Mouse (Mus musculus): ENCODE measurements around the gene Dlgap1. TPM values are rescaled to one million over a fixed set of nuclear protein-coding genes. Genes with fewer than 3 reads are reported as not detected.

The Dlgap1 gene
- polyA plus RNA-seq (2016; fragmentation: Nextera tagmentation; extraction: Ambion mirVana): 0.37 and 0.52 TPM in 2 replicates

GRCm38 (mm10) chr17:69969021-69969815, at the start of gene Dlgap1:
Dlgap1 (plus strand) TSS chr17:69969073.
- under 1% methylated on average over 92 of the region's 105 CpGs for WGBS
- peak within 1 kb of the TSS; percentile 100 for H3K4me2 ChIP-seq
- peak within 1 kb of the TSS; percentile 62 for H3K9ac ChIP-seq
- H3K27ac ChIP-seq (ENCODE audit: poor library complexity, severe bottlenecking): no peak within 1 kb of the TSS
- peak within 1 kb of the TSS; percentile 64 for H3K4me3 ChIP-seq
- no peaks in the 10 kb centered on the region for H3K9me3 ChIP-seq (replicated peaks)
- H3K27me3 ChIP-seq (replicated peaks): peaks cover 50% of the 10 kb centered on the region
- no peaks in the 10 kb centered on the region for H3K36me3 ChIP-seq
- peaks cover 12% of the 10 kb centered on the region for H3K4me1 ChIP-seq (replicated peaks)
- peak; percentile 89 for ATAC-seq (ENCODE audit: insufficient number of reproducible peaks, low FRiP score)

GRCm38 (mm10) chr17:69954936-69955335, 13.9 kb upstream of the Dlgap1 start:
- Histone ChIP-seq H3K4me3 (no peak overlapping the region), H3K27me3 (replicated peaks) (no peaks in the 10 kb centered on the region), H3K36me3 (no peaks in the 10 kb centered on the region), H3K4me1 (replicated peaks) (no peaks in the 10 kb centered on the region), H3K27ac (ENCODE audit: poor library complexity, severe bottlenecking) (no peak overlapping the region), H3K9me3 (replicated peaks) (no peaks in the 10 kb centered on the region), H3K9ac (no peak overlapping the region), H3K4me2 (no peak overlapping the region)
- 62% methylated on average over 1 of the region's 1 CpGs for WGBS
- ATAC-seq (ENCODE audit: insufficient number of reproducible peaks, low FRiP score): no peak

- H3K36me3 ChIP-seq: no peaks in the 10 kb centered on the region
- peak overlapping the region; percentile 62; the same call in 1 of the 2 replicates for H3K9ac ChIP-seq
- peak; percentile 34 for ATAC-seq (ENCODE audit: insufficient number of reproducible peaks, low FRiP score)
- no peaks in the 10 kb centered on the region for H3K9me3 ChIP-seq (replicated peaks)
- H3K27me3 ChIP-seq (replicated peaks): peaks cover 51% of the 10 kb centered on the region
- no peak overlapping the region for H3K27ac ChIP-seq (ENCODE audit: poor library complexity, severe bottlenecking)
- 1% methylated on average over 43 of the region's 43 CpGs for WGBS
- H3K4me1 ChIP-seq (replicated peaks): peaks cover 12% of the 10 kb centered on the region
- H3K4me2 ChIP-seq: peak overlapping the region; percentile 100
- peak overlapping the region; percentile 64 for H3K4me3 ChIP-seq
Observed at GRCm38 (mm10) chr17:69969816-69970750, 1.2 kb downstream of the Dlgap1 start.

GRCm38 (mm10) chr17:69973081-69973480, 4.2 kb downstream of the Dlgap1 start:
- H3K27ac ChIP-seq (ENCODE audit: poor library complexity, severe bottlenecking): no peak overlapping the region
- H3K9me3 ChIP-seq (replicated peaks): no peaks in the 10 kb centered on the region
- peaks cover 51% of the 10 kb centered on the region for H3K27me3 ChIP-seq (replicated peaks)
- no peak overlapping the region for H3K4me2 ChIP-seq
- H3K36me3 ChIP-seq: no peaks in the 10 kb centered on the region
- ATAC-seq (ENCODE audit: insufficient number of reproducible peaks, low FRiP score): no peak
- 62% methylated on average over 3 of the region's 3 CpGs for WGBS
- H3K4me3 ChIP-seq: no peak overlapping the region
- no peak overlapping the region for H3K9ac ChIP-seq
- peaks cover 12% of the 10 kb centered on the region for H3K4me1 ChIP-seq (replicated peaks)

GRCm38 (mm10) chr17:69973991-69974390, 5.1 kb downstream of the Dlgap1 start:
- no peak overlapping the region for H3K4me2 ChIP-seq
- no peak for ATAC-seq (ENCODE audit: insufficient number of reproducible peaks, low FRiP score)
- no peaks in the 10 kb centered on the region for H3K9me3 ChIP-seq (replicated peaks)
- peaks cover 12% of the 10 kb centered on the region for H3K4me1 ChIP-seq (replicated peaks)
- no peaks in the 10 kb centered on the region for H3K36me3 ChIP-seq
- 37% methylated on average over 6 of the region's 6 CpGs for WGBS
- peaks cover 47% of the 10 kb centered on the region for H3K27me3 ChIP-seq (replicated peaks)
- no peak overlapping the region for H3K27ac ChIP-seq (ENCODE audit: poor library complexity, severe bottlenecking)
- H3K4me3 ChIP-seq: no peak overlapping the region
- H3K9ac ChIP-seq: no peak overlapping the region

- H3K9ac ChIP-seq: no peak overlapping the region
- 35% methylated on average over 6 of the region's 6 CpGs for WGBS
- H3K27ac ChIP-seq (ENCODE audit: poor library complexity, severe bottlenecking): no peak overlapping the region
- no peak overlapping the region for H3K4me2 ChIP-seq
- no peaks in the 10 kb centered on the region for H3K4me1 ChIP-seq (replicated peaks)
- no peaks in the 10 kb centered on the region for H3K36me3 ChIP-seq
- no peak overlapping the region for H3K4me3 ChIP-seq
- no peaks in the 10 kb centered on the region for H3K27me3 ChIP-seq (replicated peaks)
- no peaks in the 10 kb centered on the region for H3K9me3 ChIP-seq (replicated peaks)
- ATAC-seq (ENCODE audit: insufficient number of reproducible peaks, low FRiP score): no peak
Observed at GRCm38 (mm10) chr17:69982236-69982923, 13.5 kb downstream of the Dlgap1 start.

- Histone ChIP-seq H3K27me3 (replicated peaks) (no peaks in the 10 kb centered on the region), H3K4me1 (replicated peaks) (no peaks in the 10 kb centered on the region), H3K36me3 (no peaks in the 10 kb centered on the region), H3K27ac (ENCODE audit: poor library complexity, severe bottlenecking) (no peak overlapping the region), H3K4me2 (no peak overlapping the region), H3K9ac (no peak overlapping the region), H3K9me3 (replicated peaks) (peaks cover 3% of the 10 kb centered on the region; the same call in 1 of the 2 replicates), H3K4me3 (no peak overlapping the region)
- ATAC-seq (ENCODE audit: insufficient number of reproducible peaks, low FRiP score): no peak
- 66% methylated on average over 2 of the region's 2 CpGs for WGBS
Observed at GRCm38 (mm10) chr17:69996406-69996805, 27.5 kb downstream of the Dlgap1 start.

GRCm38 (mm10) chr17:70002026-70002425, 33.2 kb downstream of the Dlgap1 start:
- no peak for ATAC-seq (ENCODE audit: insufficient number of reproducible peaks, low FRiP score)

GRCm38 (mm10) chr17:70004628-70005027, 35.8 kb downstream of the Dlgap1 start:
- 70% methylated on average over 6 of the region's 6 CpGs for WGBS
- H3K4me3 ChIP-seq: no peak overlapping the region
- no peaks in the 10 kb centered on the region for H3K27me3 ChIP-seq (replicated peaks)
- no peak overlapping the region for H3K27ac ChIP-seq (ENCODE audit: poor library complexity, severe bottlenecking)
- no peak overlapping the region for H3K9ac ChIP-seq
- no peaks in the 10 kb centered on the region for H3K9me3 ChIP-seq (replicated peaks)
- no peaks in the 10 kb centered on the region for H3K36me3 ChIP-seq
- no peak overlapping the region for H3K4me2 ChIP-seq
- no peaks in the 10 kb centered on the region for H3K4me1 ChIP-seq (replicated peaks)
- ATAC-seq (ENCODE audit: insufficient number of reproducible peaks, low FRiP score): no peak

More at GRCm38 (mm10) chr17:70002026-70002425, 33.2 kb downstream of the Dlgap1 start:
- H3K4me1 ChIP-seq (replicated peaks): no peaks in the 10 kb centered on the region
- no peaks in the 10 kb centered on the region for H3K36me3 ChIP-seq
- peaks cover 2% of the 10 kb centered on the region; the same call in 1 of the 2 replicates for H3K9me3 ChIP-seq (replicated peaks)
- 74% methylated on average over 3 of the region's 3 CpGs for WGBS
- H3K4me2 ChIP-seq: no peak overlapping the region
- no peak overlapping the region for H3K4me3 ChIP-seq
- H3K27ac ChIP-seq (ENCODE audit: poor library complexity, severe bottlenecking): no peak overlapping the region
- no peaks in the 10 kb centered on the region for H3K27me3 ChIP-seq (replicated peaks)
- H3K9ac ChIP-seq: no peak overlapping the region

- Histone ChIP-seq H3K9me3 (replicated peaks) (no peaks in the 10 kb centered on the region), H3K4me2 (no peak overlapping the region), H3K27ac (ENCODE audit: poor library complexity, severe bottlenecking) (no peak overlapping the region), H3K27me3 (replicated peaks) (no peaks in the 10 kb centered on the region), H3K4me1 (replicated peaks) (no peaks in the 10 kb centered on the region), H3K9ac (no peak overlapping the region), H3K36me3 (no peaks in the 10 kb centered on the region), H3K4me3 (no peak overlapping the region)
- no peak for ATAC-seq (ENCODE audit: insufficient number of reproducible peaks, low FRiP score)
- WGBS: 73% methylated on average over 5 of the region's 5 CpGs
Observed at GRCm38 (mm10) chr17:70007607-70008006, 38.7 kb downstream of the Dlgap1 start.

All from heart, embryonic 12.5 days (tissue).